Mouse (Mus musculus): ENCODE measurements at regions not wholly inside any gene's neighbourhood (a gene's known extent, or its start where the extent isn't known, plus 50 kb on each side); places are given as distances from the start of the nearest gene placed in this dataset.

DNA sequence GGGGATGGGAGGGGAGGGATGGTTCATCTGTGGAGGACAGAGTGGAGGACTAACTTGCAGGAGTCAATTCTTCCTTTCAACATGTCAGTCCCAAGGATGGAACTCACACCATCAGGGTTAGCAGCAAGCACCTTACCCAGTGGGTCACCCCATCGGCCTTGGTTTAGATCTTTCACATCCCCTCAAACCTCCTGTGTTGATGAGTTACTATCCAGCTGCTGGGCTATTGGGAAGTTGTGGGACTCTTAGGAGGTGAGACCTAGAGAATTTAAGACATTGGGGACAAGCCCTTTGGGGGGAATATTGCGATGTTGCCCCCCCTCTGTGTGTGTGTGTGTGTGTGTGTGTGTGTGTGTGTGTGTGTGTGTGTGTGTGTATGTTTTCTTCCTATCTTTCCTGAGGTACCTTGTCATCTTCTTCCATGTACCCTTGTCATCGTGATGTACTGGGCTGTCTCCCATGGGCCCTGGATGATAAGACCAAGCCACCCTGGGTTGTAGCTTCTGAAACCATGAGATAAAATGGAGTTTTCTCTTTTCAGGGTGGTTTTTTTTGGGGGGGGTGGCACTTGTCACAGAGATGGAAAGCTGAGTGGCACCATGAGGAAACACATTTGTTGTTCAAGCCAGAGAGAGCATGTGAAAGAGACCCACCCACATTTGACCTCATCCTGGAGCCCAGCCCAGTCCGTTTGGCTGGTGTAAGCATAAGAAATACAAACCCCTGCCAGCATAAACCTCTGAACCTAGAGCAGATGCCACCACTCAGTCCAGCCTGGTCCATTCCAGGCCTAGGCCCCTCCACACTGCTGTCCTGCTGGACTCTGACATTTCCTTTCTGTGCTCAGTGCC, 98.3 kb upstream of the Bod1 start:
- Histone ChIP-seq H3K27ac (replicated peaks; ENCODE audit: insufficient read depth, low read depth, low read length) (peak overlapping the region; percentile 39), H3K4me3 (ENCODE audit: insufficient read depth, low read depth, low read length) (no peak overlapping the region), H3K4me1 (ENCODE audit: control insufficient read depth, insufficient read depth, low read length) (peaks cover 11% of the 10 kb centered on the region), H3K79me2 (ENCODE audit: control insufficient read depth, insufficient read depth, low read length) (no peaks in the 10 kb centered on the region), H3K9ac (ENCODE audit: low read depth, low read length) (no peak overlapping the region), H3K36me3 (ENCODE audit: control insufficient read depth, insufficient read depth, low read length) (no peaks in the 10 kb centered on the region), H3K27me3 (ENCODE audit: control insufficient read depth, insufficient read depth, low read length) (no peaks in the 10 kb centered on the region)
- peak; percentile 93 for DNase-seq (ENCODE audit: extremely low read depth, low read depth, low spot score)
- TF ChIP-seq CTCF (IDR thresholded peaks at IDR 0.05; ENCODE audit: low read depth, low read length) (no peak), POLR2A (IDR thresholded peaks at IDR 0.05; ENCODE audit: extremely low read depth, insufficient read depth, low read length) (no peak)
- WGBS, result 66% methylated on average over 4 of the region's 4 CpGs

DNA sequence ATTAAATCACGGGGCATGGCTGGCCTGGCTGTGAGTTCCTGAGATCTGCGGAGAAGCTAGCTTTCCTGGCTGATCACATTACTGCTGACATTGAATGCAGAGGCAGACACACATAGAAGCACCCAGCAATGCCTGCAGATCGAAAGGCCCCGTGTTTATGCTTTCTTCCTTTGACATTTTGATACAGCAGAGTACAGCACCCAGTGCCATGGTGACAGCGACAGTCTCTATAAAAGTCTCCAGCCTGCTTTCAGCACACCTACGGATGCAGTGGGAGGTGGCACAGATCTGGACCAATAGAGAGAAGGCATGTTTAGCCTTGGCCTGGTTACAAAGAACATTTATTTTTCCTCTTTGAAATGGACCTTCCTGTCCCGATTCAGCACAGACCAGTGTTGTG, 99.2 kb upstream of the Bod1 start:
- Histone ChIP-seq H3K27me3 (ENCODE audit: control insufficient read depth, insufficient read depth, low read length) (no peaks in the 10 kb centered on the region), H3K36me3 (ENCODE audit: control insufficient read depth, insufficient read depth, low read length) (no peaks in the 10 kb centered on the region), H3K4me3 (ENCODE audit: insufficient read depth, low read depth, low read length) (no peak overlapping the region), H3K9ac (ENCODE audit: low read depth, low read length) (no peak overlapping the region), H3K27ac (replicated peaks; ENCODE audit: insufficient read depth, low read depth, low read length) (peak overlapping the region; percentile 39), H3K4me1 (ENCODE audit: control insufficient read depth, insufficient read depth, low read length) (peaks cover 11% of the 10 kb centered on the region), H3K79me2 (ENCODE audit: control insufficient read depth, insufficient read depth, low read length) (no peaks in the 10 kb centered on the region)
- TF ChIP-seq CTCF (IDR thresholded peaks at IDR 0.05; ENCODE audit: low read depth, low read length) (no peak), POLR2A (IDR thresholded peaks at IDR 0.05; ENCODE audit: extremely low read depth, insufficient read depth, low read length) (no peak)
- WGBS, result 43% methylated on average over 7 of the region's 7 CpGs
- peak; percentile 85 for DNase-seq (ENCODE audit: extremely low read depth, low read depth, low spot score)

DNA sequence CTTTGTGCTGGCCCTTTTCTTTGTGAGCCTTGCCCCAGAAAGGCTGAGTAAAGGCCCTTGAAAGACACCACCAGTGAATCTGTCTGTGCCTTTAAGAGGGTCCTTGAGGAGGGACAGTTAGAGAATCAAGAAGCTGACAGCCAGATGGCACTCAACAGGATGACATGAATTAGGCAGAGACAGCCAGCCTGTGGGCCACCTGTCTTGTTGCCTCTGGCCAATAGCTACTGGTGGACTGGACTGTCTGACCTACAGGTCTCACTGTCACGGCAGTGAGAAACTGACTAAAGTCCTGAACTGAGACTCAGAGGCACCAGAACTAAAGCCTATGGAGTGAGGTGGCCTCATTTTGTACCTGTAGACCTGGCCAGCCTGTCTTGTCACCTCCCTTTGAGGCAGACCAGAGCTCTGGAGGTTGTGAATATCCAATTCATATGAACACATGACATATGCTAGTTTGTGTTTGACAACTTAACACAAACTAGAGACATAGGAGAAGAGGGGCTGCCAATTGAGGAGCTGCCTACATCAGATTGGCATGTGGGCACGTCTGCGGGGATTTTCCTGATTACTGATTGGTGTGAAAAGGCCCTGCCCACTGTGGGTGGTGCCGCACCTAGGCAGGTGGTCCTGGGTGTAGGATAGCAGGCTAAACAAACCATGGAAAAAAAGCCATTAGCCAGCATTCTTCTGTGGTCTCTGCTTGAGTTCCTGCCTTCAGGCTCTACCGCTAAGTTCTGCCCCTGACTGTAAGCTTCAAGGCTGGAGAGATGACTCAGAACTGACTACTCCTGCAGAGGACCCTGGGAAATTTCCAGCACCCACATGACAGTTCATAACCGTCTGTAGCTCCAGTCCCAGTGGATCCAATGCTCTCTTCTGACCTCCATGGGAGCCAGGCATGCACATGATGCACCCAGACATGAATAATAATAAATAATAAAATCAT, 100.1 kb upstream of the Bod1 start:
- peak; percentile 58 for DNase-seq (ENCODE audit: extremely low read depth, low read depth, low spot score)
- no peak for TF ChIP-seq CTCF (IDR thresholded peaks at IDR 0.05; ENCODE audit: low read depth, low read length)
- TF ChIP-seq POLR2A (IDR thresholded peaks at IDR 0.05; ENCODE audit: extremely low read depth, insufficient read depth, low read length), result no peak
- no peak overlapping the region for H3K9ac ChIP-seq (ENCODE audit: low read depth, low read length)

DNA sequence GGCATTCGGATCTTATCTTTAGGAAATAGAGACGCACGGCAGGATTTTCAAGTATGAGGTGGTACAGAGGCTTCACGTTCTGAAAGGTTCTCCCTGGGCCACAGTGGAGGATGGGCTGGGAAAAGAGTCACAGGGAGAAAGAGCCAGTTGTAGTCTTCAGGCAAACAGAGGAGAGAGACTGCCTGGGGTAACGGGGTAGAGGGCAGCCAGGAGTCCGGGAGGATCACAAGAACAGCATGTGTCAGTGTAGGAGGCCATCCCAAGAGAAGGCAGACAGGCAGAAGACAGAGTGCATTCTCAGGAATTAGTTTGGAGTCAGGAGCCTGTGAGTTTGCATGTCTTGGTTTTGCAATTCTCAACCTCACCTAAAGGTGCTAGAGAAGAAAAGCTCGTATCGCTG, 94.5 kb upstream of the Cpeb4 start:
- DNase-seq (ENCODE audit: extremely low read depth, low read depth, low spot score), result no peak
- Histone ChIP-seq H3K79me2 (ENCODE audit: control insufficient read depth, insufficient read depth, low read length) (no peaks in the 10 kb centered on the region), H3K36me3 (ENCODE audit: control insufficient read depth, insufficient read depth, low read length) (no peaks in the 10 kb centered on the region), H3K27me3 (ENCODE audit: control insufficient read depth, insufficient read depth, low read length) (no peaks in the 10 kb centered on the region), H3K9ac (ENCODE audit: low read depth, low read length) (no peak overlapping the region), H3K4me3 (ENCODE audit: insufficient read depth, low read depth, low read length) (no peak overlapping the region), H3K4me1 (ENCODE audit: control insufficient read depth, insufficient read depth, low read length) (no peaks in the 10 kb centered on the region), H3K27ac (replicated peaks; ENCODE audit: insufficient read depth, low read depth, low read length) (no peak overlapping the region)
- TF ChIP-seq CTCF (IDR thresholded peaks at IDR 0.05; ENCODE audit: low read depth, low read length) (no peak), POLR2A (IDR thresholded peaks at IDR 0.05; ENCODE audit: extremely low read depth, insufficient read depth, low read length) (no peak)
- 81% methylated on average over 8 of the region's 8 CpGs for WGBS

More for the DNA sequence above, 100.1 kb upstream of the Bod1 start:
- no peaks in the 10 kb centered on the region for H3K27me3 ChIP-seq (ENCODE audit: control insufficient read depth, insufficient read depth, low read length)
- H3K79me2 ChIP-seq (ENCODE audit: control insufficient read depth, insufficient read depth, low read length), result no peaks in the 10 kb centered on the region
- H3K27ac ChIP-seq (replicated peaks; ENCODE audit: insufficient read depth, low read depth, low read length), result no peak overlapping the region
- H3K4me3 ChIP-seq (ENCODE audit: insufficient read depth, low read depth, low read length), result no peak overlapping the region
- WGBS, result 82% methylated on average over 6 of the region's 6 CpGs
- H3K36me3 ChIP-seq (ENCODE audit: control insufficient read depth, insufficient read depth, low read length), result no peaks in the 10 kb centered on the region
- H3K4me1 ChIP-seq (ENCODE audit: control insufficient read depth, insufficient read depth, low read length), result peaks cover 11% of the 10 kb centered on the region

DNA sequence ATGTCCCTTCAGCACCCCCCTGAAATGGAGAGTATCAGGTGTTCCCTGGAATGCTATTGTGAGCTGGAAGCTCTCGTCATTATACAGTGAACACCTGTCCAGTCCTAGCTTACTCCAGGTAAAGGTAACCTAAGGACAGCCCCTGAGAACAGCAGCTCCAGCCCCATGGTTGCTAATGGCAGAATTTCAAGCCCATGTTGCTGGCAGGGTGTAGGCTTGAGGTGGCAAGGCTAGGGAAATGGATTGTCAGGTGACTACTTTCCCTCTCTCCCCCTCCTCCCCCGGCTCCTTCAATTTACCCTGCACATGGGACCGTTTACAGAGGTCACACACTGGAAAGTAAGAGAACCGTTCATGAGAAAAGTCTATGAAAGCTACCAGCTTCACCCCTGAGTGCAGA, 93.2 kb upstream of the Cpeb4 start:
- Histone ChIP-seq H3K4me3 (ENCODE audit: insufficient read depth, low read depth, low read length) (no peak overlapping the region), H3K36me3 (ENCODE audit: control insufficient read depth, insufficient read depth, low read length) (no peaks in the 10 kb centered on the region), H3K4me1 (ENCODE audit: control insufficient read depth, insufficient read depth, low read length) (no peaks in the 10 kb centered on the region), H3K79me2 (ENCODE audit: control insufficient read depth, insufficient read depth, low read length) (no peaks in the 10 kb centered on the region), H3K27me3 (ENCODE audit: control insufficient read depth, insufficient read depth, low read length) (no peaks in the 10 kb centered on the region), H3K27ac (replicated peaks; ENCODE audit: insufficient read depth, low read depth, low read length) (no peak overlapping the region), H3K9ac (ENCODE audit: low read depth, low read length) (no peak overlapping the region)
- 78% methylated on average over 4 of the region's 4 CpGs for WGBS
- DNase-seq (ENCODE audit: extremely low read depth, low read depth, low spot score), result no peak
- TF ChIP-seq POLR2A (IDR thresholded peaks at IDR 0.05; ENCODE audit: extremely low read depth, insufficient read depth, low read length), result no peak
- no peak for TF ChIP-seq CTCF (IDR thresholded peaks at IDR 0.05; ENCODE audit: low read depth, low read length)

Data from liver, adult 2 months (tissue).